Mouse (Mus musculus): ENCODE data around the gene Tmem143.
A peak's percentile ranks its signal among the peaks of the same experiment; 100 is the strongest.
"Not testable (repeated sequence)": the region's sequence is repeated elsewhere in the genome, so short reads cannot be mapped to it uniquely, and the experiment has no call there.

Tmem143 gene

GRCm38 (mm10) chr7:45896517-45897257 is at the start of gene Tmem143, which contains the start of gene Syngr4:
TSS of gene Tmem143 (plus strand) at chr7:45896941.
TSS of gene Syngr4 (minus strand) at chr7:45896714.
- peak; percentile 99 for DNase-seq (ENCODE audit: low read depth, low spot score)

- DNase-seq (ENCODE audit: low read depth, low spot score) = no peak
Observed at GRCm38 (mm10) chr7:45848447-45849027, 48.2 kb upstream of the Tmem143 start.

GRCm38 (mm10) chr7:45850661-45851060 is 46.1 kb upstream of the Tmem143 start:
- no peak for DNase-seq (ENCODE audit: low read depth, low spot score)

GRCm38 (mm10) chr7:45853089-45853488 is 43.7 kb upstream of the Tmem143 start:
- no peak for DNase-seq (ENCODE audit: low read depth, low spot score)

- no peak for DNase-seq (ENCODE audit: low read depth, low spot score)
Observed at GRCm38 (mm10) chr7:45856950-45857901, 39.5 kb upstream of the Tmem143 start.

- DNase-seq (ENCODE audit: low read depth, low spot score) = no peak
Observed at GRCm38 (mm10) chr7:45859008-45859407, 37.7 kb upstream of the Tmem143 start.

- DNase-seq (ENCODE audit: low read depth, low spot score) = no peak
Observed at GRCm38 (mm10) chr7:45862804-45863203, 33.9 kb upstream of the Tmem143 start.

GRCm38 (mm10) chr7:45864435-45864834 is 32.3 kb upstream of the Tmem143 start:
- DNase-seq (ENCODE audit: low read depth, low spot score) = no peak

- DNase-seq (ENCODE audit: low read depth, low spot score) = peak; percentile 53
Observed at GRCm38 (mm10) chr7:45865925-45866910, 30.5 kb upstream of the Tmem143 start.

GRCm38 (mm10) chr7:45867871-45868270 is 28.9 kb upstream of the Tmem143 start:
- DNase-seq (ENCODE audit: low read depth, low spot score) = no peak

- DNase-seq (ENCODE audit: low read depth, low spot score) = no peak
Observed at GRCm38 (mm10) chr7:45869107-45869670, 27.6 kb upstream of the Tmem143 start.

GRCm38 (mm10) chr7:45869787-45870186 is 27.0 kb upstream of the Tmem143 start:
- no peak for DNase-seq (ENCODE audit: low read depth, low spot score)

- DNase-seq (ENCODE audit: low read depth, low spot score) = no peak
Observed at GRCm38 (mm10) chr7:45870282-45871058, 26.3 kb upstream of the Tmem143 start.

- DNase-seq (ENCODE audit: low read depth, low spot score) = peak; percentile 65
Observed at GRCm38 (mm10) chr7:45872624-45873023, 24.1 kb upstream of the Tmem143 start, which contains the start of gene Kdelr1. TSS of gene Kdelr1 (plus strand) at chr7:45872772.

- DNase-seq (ENCODE audit: low read depth, low spot score) = no peak
Observed at GRCm38 (mm10) chr7:45873061-45873947, 23.4 kb upstream of the Tmem143 start.

GRCm38 (mm10) chr7:45876895-45877294 is 19.8 kb upstream of the Tmem143 start:
- DNase-seq (ENCODE audit: low read depth, low spot score) = no peak

GRCm38 (mm10) chr7:45878278-45878677 is 18.5 kb upstream of the Tmem143 start, which contains the start of gene Grin2d:
TSS of gene Grin2d (minus strand) at chr7:45878378.
- not testable (repeated sequence) for DNase-seq (ENCODE audit: low read depth, low spot score)

GRCm38 (mm10) chr7:45880531-45880930 is 16.2 kb upstream of the Tmem143 start:
- DNase-seq (ENCODE audit: low read depth, low spot score) = no peak

Data from telencephalon, adult 2 months (tissue).